Mouse (Mus musculus) midbrain, embryonic 16.5 days (tissue): Measurements from ENCODE around the gene Pex26. TPM values are rescaled to one million over a fixed set of nuclear protein-coding genes. Genes with fewer than 3 reads are reported as not detected.

Experiments
- ATAC-seq: fragments of 200-750 bp; cut with Nextera tagmentation; 2 replicates; pipeline ENCODE4 v1.8.0; 2017; ENCODE audit warnings: moderate TSS enrichment
- H3K27ac ChIP-seq: fragments of 300-500 bp; sonication (generic); 2 replicates; pipeline ENCODE4 v1.5.1; 2014; ENCODE audit warnings: mild to moderate bottlenecking, low read length, mixed read lengths
- H3K27me3 ChIP-seq: fragments of 300-500 bp; sonication (generic); 2 replicates; pipeline ENCODE4 v1.6.1; 2014; ENCODE audit warnings: low read depth, low read length, mixed read lengths; ENCODE audit not compliant: control insufficient read depth, insufficient read depth
- H3K36me3 ChIP-seq: fragments of 300-500 bp; sonication (generic); 2 replicates; pipeline ENCODE4 v1.6.1; 2014; ENCODE audit warnings: mild to moderate bottlenecking, low read length, moderate library complexity, mixed read lengths; ENCODE audit not compliant: control insufficient read depth, insufficient read depth
- H3K4me1 ChIP-seq: fragments of 300-500 bp; sonication (generic); 2 replicates; pipeline ENCODE4 v1.6.1; 2014; ENCODE audit warnings: mild to moderate bottlenecking, low read length, mixed read lengths; ENCODE audit not compliant: control insufficient read depth, insufficient read depth
- H3K4me2 ChIP-seq: fragments of 300-500 bp; sonication (generic); 2 replicates; pipeline ENCODE4 v1.6.1; 2014; ENCODE audit warnings: mild to moderate bottlenecking, low read length, mixed read lengths
- H3K4me3 ChIP-seq: fragments of 300-500 bp; sonication (generic); 2 replicates; pipeline ENCODE4 v1.5.1; 2014; ENCODE audit warnings: low read depth, mild to moderate bottlenecking, low read length, moderate library complexity, mixed read lengths
- H3K9ac ChIP-seq: fragments of 300-500 bp; sonication (generic); 2 replicates; pipeline ENCODE4 v1.6.1; 2014; ENCODE audit warnings: low read depth, low read length, mixed read lengths
- H3K9me3 ChIP-seq: fragments of 300-500 bp; sonication (generic); replicated peaks from 2 replicates; pipeline ENCODE4 v1.6.1; 2014; ENCODE audit warnings: mild to moderate bottlenecking, low read length, mixed read lengths; ENCODE audit not compliant: control insufficient read depth, poor library complexity, severe bottlenecking
- WGBS: fragments of 180-500 bp; shearing (Covaris S2); extraction: QIAGEN DNeasy Blood & Tissue Kit; methylation state at CpG from one replicate; pipeline ENCODE4 v1.1.7; 2014; 5-methylcytosine and 5-hydroxymethylcytosine counted together
- polyA plus RNA-seq: library from polyadenylated mRNA; unstranded; fragments of >200 nt; fragmentation: Nextera tagmentation; extraction: Ambion mirVana; gene quantifications from 2 replicates; pipeline ENCODE4 v1.2.1, GENCODE M21; 2015

Pex26 gene
- polyA plus RNA-seq, 1 experiment from 2014 or later: 18.6 TPM

- H3K27me3 ChIP-seq: no peaks in the 10 kb centered on the region
- no peak overlapping the region for H3K27ac ChIP-seq
- no peaks in the 10 kb centered on the region for H3K9me3 ChIP-seq
- no peak overlapping the region for H3K4me2 ChIP-seq
- no peak overlapping the region for H3K4me3 ChIP-seq
- H3K36me3 ChIP-seq: no peaks in the 10 kb centered on the region
- WGBS: 50% methylated on average over 13 of the region's 13 CpGs
- no peak for ATAC-seq
- H3K9ac ChIP-seq: no peak overlapping the region
- peaks cover 2% of the 10 kb centered on the region; the same call in 1 of the 2 replicates for H3K4me1 ChIP-seq
Observed at GRCm38 (mm10) chr6:121145010-121145604, 38.4 kb upstream of the Pex26 start.

GRCm38 (mm10) chr6:121145906-121146305 lies 37.6 kb upstream of the Pex26 start:
- H3K27me3 ChIP-seq: no peaks in the 10 kb centered on the region
- H3K9me3 ChIP-seq: no peaks in the 10 kb centered on the region
- no peaks in the 10 kb centered on the region for H3K36me3 ChIP-seq
- no peak overlapping the region for H3K4me3 ChIP-seq
- H3K4me1 ChIP-seq: peaks cover 2% of the 10 kb centered on the region; the same call in 1 of the 2 replicates
- H3K9ac ChIP-seq: no peak overlapping the region
- no peak overlapping the region for H3K4me2 ChIP-seq
- no peak for ATAC-seq
- no peak overlapping the region for H3K27ac ChIP-seq
- 27% methylated on average over 8 of the region's 8 CpGs for WGBS

- no peak for ATAC-seq
- H3K27ac ChIP-seq: no peak overlapping the region
- H3K4me3 ChIP-seq: no peak overlapping the region
- 53% methylated on average over 4 of the region's 4 CpGs for WGBS
- H3K4me2 ChIP-seq: no peak overlapping the region
- no peaks in the 10 kb centered on the region for H3K27me3 ChIP-seq
- H3K36me3 ChIP-seq: no peaks in the 10 kb centered on the region
- H3K9ac ChIP-seq: no peak overlapping the region
- H3K9me3 ChIP-seq: no peaks in the 10 kb centered on the region
- H3K4me1 ChIP-seq: peaks cover 2% of the 10 kb centered on the region; the same call in 1 of the 2 replicates
Observed at GRCm38 (mm10) chr6:121146798-121147197, 36.7 kb upstream of the Pex26 start.

- Histone ChIP-seq H3K4me2 (no peak overlapping the region), H3K9me3 (no peaks in the 10 kb centered on the region), H3K9ac (no peak overlapping the region), H3K27ac (no peak overlapping the region), H3K4me3 (no peak overlapping the region), H3K36me3 (no peaks in the 10 kb centered on the region), H3K4me1 (peaks cover 2% of the 10 kb centered on the region; the same call in 1 of the 2 replicates), H3K27me3 (no peaks in the 10 kb centered on the region)
- ATAC-seq: no peak
- WGBS: 60% methylated on average over 3 of the region's 3 CpGs
Observed at GRCm38 (mm10) chr6:121148360-121148759, 35.1 kb upstream of the Pex26 start.

GRCm38 (mm10) chr6:121149420-121149819 lies 34.0 kb upstream of the Pex26 start:
- no peaks in the 10 kb centered on the region for H3K36me3 ChIP-seq
- no peak for ATAC-seq
- H3K9me3 ChIP-seq: no peaks in the 10 kb centered on the region
- no peak overlapping the region for H3K4me2 ChIP-seq
- peaks cover 2% of the 10 kb centered on the region; the same call in 1 of the 2 replicates for H3K4me1 ChIP-seq
- no peak overlapping the region for H3K4me3 ChIP-seq
- H3K27ac ChIP-seq: no peak overlapping the region
- WGBS: 84% methylated on average over 3 of the region's 3 CpGs
- H3K9ac ChIP-seq: no peak overlapping the region
- no peaks in the 10 kb centered on the region for H3K27me3 ChIP-seq

GRCm38 (mm10) chr6:121150126-121150525 lies 33.3 kb upstream of the Pex26 start:
- 94% methylated on average over 8 of the region's 8 CpGs for WGBS
- ATAC-seq: no peak

GRCm38 (mm10) chr6:121151732-121152131 lies 31.7 kb upstream of the Pex26 start:
- no peaks in the 10 kb centered on the region for H3K36me3 ChIP-seq
- H3K9ac ChIP-seq: no peak overlapping the region
- no peak overlapping the region for H3K4me3 ChIP-seq
- no peak for ATAC-seq
- 66% methylated on average over 6 of the region's 6 CpGs for WGBS
- no peak overlapping the region for H3K4me2 ChIP-seq
- H3K27me3 ChIP-seq: no peaks in the 10 kb centered on the region
- H3K27ac ChIP-seq: no peak overlapping the region
- H3K4me1 ChIP-seq: no peaks in the 10 kb centered on the region
- H3K9me3 ChIP-seq: no peaks in the 10 kb centered on the region

More at GRCm38 (mm10) chr6:121150126-121150525, 33.3 kb upstream of the Pex26 start:
- H3K27me3 ChIP-seq: no peaks in the 10 kb centered on the region
- no peak overlapping the region for H3K27ac ChIP-seq
- no peak overlapping the region for H3K9ac ChIP-seq
- H3K4me3 ChIP-seq: no peak overlapping the region
- no peaks in the 10 kb centered on the region for H3K36me3 ChIP-seq
- H3K4me2 ChIP-seq: no peak overlapping the region
- H3K4me1 ChIP-seq: peaks cover 2% of the 10 kb centered on the region; the same call in 1 of the 2 replicates
- no peaks in the 10 kb centered on the region for H3K9me3 ChIP-seq

GRCm38 (mm10) chr6:121153177-121153576 lies 30.3 kb upstream of the Pex26 start:
- no peak for ATAC-seq
- H3K4me2 ChIP-seq: no peak overlapping the region

GRCm38 (mm10) chr6:121154451-121155300 lies 28.8 kb upstream of the Pex26 start:
- Histone ChIP-seq H3K27ac (no peak overlapping the region), H3K4me1 (no peaks in the 10 kb centered on the region), H3K9ac (no peak overlapping the region), H3K9me3 (no peaks in the 10 kb centered on the region), H3K4me3 (no peak overlapping the region), H3K27me3 (no peaks in the 10 kb centered on the region), H3K36me3 (no peaks in the 10 kb centered on the region), H3K4me2 (no peak overlapping the region)
- ATAC-seq: no peak
- 92% methylated on average over 16 of the region's 16 CpGs for WGBS

More at GRCm38 (mm10) chr6:121153177-121153576, 30.3 kb upstream of the Pex26 start:
- Histone ChIP-seq H3K36me3 (no peaks in the 10 kb centered on the region), H3K9me3 (no peaks in the 10 kb centered on the region), H3K27me3 (no peaks in the 10 kb centered on the region), H3K4me3 (no peak overlapping the region), H3K9ac (no peak overlapping the region), H3K4me1 (no peaks in the 10 kb centered on the region), H3K27ac (no peak overlapping the region)
- 83% methylated on average over 8 of the region's 8 CpGs for WGBS
